Mouse (Mus musculus): ENCODE results near the gene Arsk.

- TF ChIP-seq POLR2A (IDR thresholded peaks at IDR 0.05; ENCODE audit: extremely low read depth, insufficient read depth, low read length) (no peak), CTCF (IDR thresholded peaks at IDR 0.05; ENCODE audit: low read depth, low read length) (no peak)
Measured at GRCm38 (mm10) chr13:76109069-76109824, 10.8 kb upstream of the Arsk start.
